Mouse (Mus musculus): Measurements from ENCODE around the gene Dhcr7. TPM values are rescaled to one million over a fixed set of nuclear protein-coding genes. Genes with fewer than 3 reads are reported as not detected.
A peak's percentile ranks its signal among the peaks of the same experiment; 100 is the strongest.

Dhcr7 gene
- polyA plus RNA-seq (2012): 0.02 and 0.12 TPM in 2 replicates

- Histone ChIP-seq H3K9me3 (ENCODE audit: control insufficient read depth, low read length) (no peaks in the 10 kb centered on the region), H3K4me3 (replicated peaks) (peak within 1 kb of the TSS; percentile 80), H3K4me1 (ENCODE audit: control insufficient read depth) (peaks cover 24% of the 10 kb centered on the region), H3K36me3 (ENCODE audit: control insufficient read depth) (peaks cover 12% of the 10 kb centered on the region), H3K27me3 (ENCODE audit: control insufficient read depth) (no peaks in the 10 kb centered on the region)
- TF ChIP-seq TAL1 (IDR thresholded peaks at IDR 0.05; ENCODE audit: low read length) (no peak), GATA1 (IDR thresholded peaks at IDR 0.05; ENCODE audit: low read length) (no peak)
Measured at GRCm38 (mm10) chr7:143822375-143823265, at the start of gene Dhcr7, which contains the start of gene Nadsyn1. Gene Dhcr7 (plus strand): TSS chr7:143823145. Gene Nadsyn1 (minus strand): TSS chr7:143822849.

- 0 out of 2 replicates have a peak, but pooled peaks cover 2% of the 10 kb centered on the region for H3K9me3 ChIP-seq (ENCODE audit: control insufficient read depth, low read length)
- no peaks in the 10 kb centered on the region for H3K4me1 ChIP-seq (ENCODE audit: control insufficient read depth)
Measured at GRCm38 (mm10) chr7:143776137-143776536, 46.8 kb upstream of the Dhcr7 start.

GRCm38 (mm10) chr7:143777375-143777774 lies 45.6 kb upstream of the Dhcr7 start:
- no peaks in the 10 kb centered on the region for H3K27me3 ChIP-seq (ENCODE audit: control insufficient read depth)
- H3K4me3 ChIP-seq (replicated peaks): no peak overlapping the region
- no peaks in the 10 kb centered on the region; the same call in 1 of the 2 replicates for H3K36me3 ChIP-seq (ENCODE audit: control insufficient read depth)
- no peaks in the 10 kb centered on the region for H3K4me1 ChIP-seq (ENCODE audit: control insufficient read depth)
- no peaks in the 10 kb centered on the region for H3K9me3 ChIP-seq (ENCODE audit: control insufficient read depth, low read length)
- TF ChIP-seq GATA1 (IDR thresholded peaks at IDR 0.05; ENCODE audit: low read length) (no peak), TAL1 (IDR thresholded peaks at IDR 0.05; ENCODE audit: low read length) (no peak)

More at GRCm38 (mm10) chr7:143776137-143776536, 46.8 kb upstream of the Dhcr7 start:
- TF ChIP-seq GATA1 (IDR thresholded peaks at IDR 0.05; ENCODE audit: low read length) (no peak), TAL1 (IDR thresholded peaks at IDR 0.05; ENCODE audit: low read length) (no peak)
- H3K27me3 ChIP-seq (ENCODE audit: control insufficient read depth): no peaks in the 10 kb centered on the region
- no peak overlapping the region for H3K4me3 ChIP-seq (replicated peaks)
- no peaks in the 10 kb centered on the region; the same call in 1 of the 2 replicates for H3K36me3 ChIP-seq (ENCODE audit: control insufficient read depth)

- H3K27me3 ChIP-seq (ENCODE audit: control insufficient read depth): peaks cover 13% of the 10 kb centered on the region
- no peak overlapping the region for H3K4me3 ChIP-seq (replicated peaks)
Measured at GRCm38 (mm10) chr7:143783378-143783995, 39.5 kb upstream of the Dhcr7 start.

GRCm38 (mm10) chr7:143783996-143784829 lies 38.7 kb upstream of the Dhcr7 start, which contains the start of gene Mrgpre:
Gene Mrgpre (minus strand): TSS chr7:143784500.
- Histone ChIP-seq H3K9me3 (ENCODE audit: control insufficient read depth, low read length) (no peaks in the 10 kb centered on the region), H3K4me3 (replicated peaks) (peak within 1 kb of the TSS; percentile 24), H3K27me3 (ENCODE audit: control insufficient read depth) (peaks cover 13% of the 10 kb centered on the region), H3K36me3 (ENCODE audit: control insufficient read depth) (no peaks in the 10 kb centered on the region; the same call in 1 of the 2 replicates), H3K4me1 (ENCODE audit: control insufficient read depth) (peaks cover 3% of the 10 kb centered on the region)
- no peak for TF ChIP-seq TAL1 (IDR thresholded peaks at IDR 0.05; ENCODE audit: low read length)
- no peak for TF ChIP-seq GATA1 (IDR thresholded peaks at IDR 0.05; ENCODE audit: low read length)

More at GRCm38 (mm10) chr7:143783378-143783995, 39.5 kb upstream of the Dhcr7 start:
- no peak for TF ChIP-seq TAL1 (IDR thresholded peaks at IDR 0.05; ENCODE audit: low read length)
- H3K36me3 ChIP-seq (ENCODE audit: control insufficient read depth): no peaks in the 10 kb centered on the region; the same call in 1 of the 2 replicates
- no peaks in the 10 kb centered on the region for H3K9me3 ChIP-seq (ENCODE audit: control insufficient read depth, low read length)
- H3K4me1 ChIP-seq (ENCODE audit: control insufficient read depth): peaks cover 3% of the 10 kb centered on the region

GRCm38 (mm10) chr7:143792336-143792985 lies 30.5 kb upstream of the Dhcr7 start:
- no peak overlapping the region for H3K4me3 ChIP-seq (replicated peaks)
- peaks cover 4% of the 10 kb centered on the region for H3K9me3 ChIP-seq (ENCODE audit: control insufficient read depth, low read length)
- H3K27me3 ChIP-seq (ENCODE audit: control insufficient read depth): no peaks in the 10 kb centered on the region
- peaks cover 16% of the 10 kb centered on the region for H3K36me3 ChIP-seq (ENCODE audit: control insufficient read depth)
- TF ChIP-seq GATA1 (IDR thresholded peaks at IDR 0.05; ENCODE audit: low read length) (no peak), TAL1 (IDR thresholded peaks at IDR 0.05; ENCODE audit: low read length) (no peak)
- H3K4me1 ChIP-seq (ENCODE audit: control insufficient read depth): no peaks in the 10 kb centered on the region

GRCm38 (mm10) chr7:143793121-143793520 lies 29.8 kb upstream of the Dhcr7 start:
- H3K4me1 ChIP-seq (ENCODE audit: control insufficient read depth): no peaks in the 10 kb centered on the region
- no peaks in the 10 kb centered on the region for H3K27me3 ChIP-seq (ENCODE audit: control insufficient read depth)
- peaks cover 4% of the 10 kb centered on the region for H3K9me3 ChIP-seq (ENCODE audit: control insufficient read depth, low read length)
- H3K4me3 ChIP-seq (replicated peaks): no peak overlapping the region
- no peak for TF ChIP-seq TAL1 (IDR thresholded peaks at IDR 0.05; ENCODE audit: low read length)
- no peak for TF ChIP-seq GATA1 (IDR thresholded peaks at IDR 0.05; ENCODE audit: low read length)
- peaks cover 22% of the 10 kb centered on the region for H3K36me3 ChIP-seq (ENCODE audit: control insufficient read depth)

- no peak for TF ChIP-seq TAL1 (IDR thresholded peaks at IDR 0.05; ENCODE audit: low read length)
- no peak for TF ChIP-seq GATA1 (IDR thresholded peaks at IDR 0.05; ENCODE audit: low read length)
- Histone ChIP-seq H3K9me3 (ENCODE audit: control insufficient read depth, low read length) (no peaks in the 10 kb centered on the region), H3K4me1 (ENCODE audit: control insufficient read depth) (no peaks in the 10 kb centered on the region), H3K36me3 (ENCODE audit: control insufficient read depth) (peaks cover 77% of the 10 kb centered on the region), H3K27me3 (ENCODE audit: control insufficient read depth) (no peaks in the 10 kb centered on the region), H3K4me3 (replicated peaks) (no peak overlapping the region)
Measured at GRCm38 (mm10) chr7:143798783-143799182, 24.2 kb upstream of the Dhcr7 start.
